Mouse (Mus musculus): ENCODE data around the gene Fbxo11.
"Not testable (repeated sequence)": the region's sequence is repeated elsewhere in the genome, so short reads cannot be mapped to it uniquely, and the experiment has no call there.

- TF ChIP-seq POLR2A (IDR thresholded peaks at IDR 0.05; ENCODE audit: insufficient read depth, low read depth, low read length); CTCF (IDR thresholded peaks at IDR 0.05); EP300 (IDR thresholded peaks at IDR 0.05; ENCODE audit: insufficient read depth, low read depth, low read length): not testable (repeated sequence)
Measured at GRCm38 (mm10) chr17:88016027-88016426, 49.1 kb downstream of the Fbxo11 start.
